Mouse (Mus musculus): Measurements from ENCODE around the gene Rab44.
"Not testable (repeated sequence)": the region's sequence is repeated elsewhere in the genome, so short reads cannot be mapped to it uniquely, and the experiment has no call there.

Rab44 gene

DNA sequence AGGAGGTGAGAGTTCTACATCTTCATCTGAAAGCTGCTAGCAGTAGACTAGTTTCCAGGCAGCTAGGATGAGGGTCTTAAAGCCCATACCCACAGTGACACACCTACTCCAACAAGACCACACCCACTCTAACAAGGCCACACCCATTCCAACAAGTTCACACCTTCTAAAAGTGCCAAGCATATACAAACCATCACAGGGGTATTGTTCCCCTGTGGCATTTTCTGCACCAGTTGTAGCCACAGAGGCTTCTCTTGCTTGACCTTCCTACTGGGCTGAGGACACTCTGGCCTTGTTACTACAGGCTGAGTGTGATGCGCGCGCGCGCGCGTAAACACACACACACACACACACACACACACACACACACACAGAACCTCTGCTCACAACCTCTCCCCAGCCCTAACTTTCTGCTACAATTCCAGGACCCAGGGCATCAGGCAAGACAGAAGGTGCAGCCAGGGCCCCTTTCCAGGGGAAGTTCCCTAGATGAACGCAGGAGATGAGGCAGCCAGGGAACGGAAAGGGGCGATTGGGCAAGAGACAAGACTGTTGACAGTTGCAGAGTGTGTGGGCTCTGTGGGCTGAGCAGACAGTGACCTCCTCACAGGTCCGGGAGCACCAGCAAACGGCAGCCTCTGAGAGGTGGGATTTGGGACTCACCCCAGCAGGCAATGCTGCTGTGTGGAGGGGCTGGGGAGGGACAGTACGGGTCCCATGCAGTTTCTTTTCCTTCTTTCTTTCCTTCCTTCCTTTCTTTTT lies at the start of gene Rab44:
Gene Rab44 (plus strand): TSS at position 555 of the 762 bp plus-strand sequence.
- no peak for DNase-seq (ENCODE audit: low read depth in 2 of 2, low spot score in 2 of 2)

DNA sequence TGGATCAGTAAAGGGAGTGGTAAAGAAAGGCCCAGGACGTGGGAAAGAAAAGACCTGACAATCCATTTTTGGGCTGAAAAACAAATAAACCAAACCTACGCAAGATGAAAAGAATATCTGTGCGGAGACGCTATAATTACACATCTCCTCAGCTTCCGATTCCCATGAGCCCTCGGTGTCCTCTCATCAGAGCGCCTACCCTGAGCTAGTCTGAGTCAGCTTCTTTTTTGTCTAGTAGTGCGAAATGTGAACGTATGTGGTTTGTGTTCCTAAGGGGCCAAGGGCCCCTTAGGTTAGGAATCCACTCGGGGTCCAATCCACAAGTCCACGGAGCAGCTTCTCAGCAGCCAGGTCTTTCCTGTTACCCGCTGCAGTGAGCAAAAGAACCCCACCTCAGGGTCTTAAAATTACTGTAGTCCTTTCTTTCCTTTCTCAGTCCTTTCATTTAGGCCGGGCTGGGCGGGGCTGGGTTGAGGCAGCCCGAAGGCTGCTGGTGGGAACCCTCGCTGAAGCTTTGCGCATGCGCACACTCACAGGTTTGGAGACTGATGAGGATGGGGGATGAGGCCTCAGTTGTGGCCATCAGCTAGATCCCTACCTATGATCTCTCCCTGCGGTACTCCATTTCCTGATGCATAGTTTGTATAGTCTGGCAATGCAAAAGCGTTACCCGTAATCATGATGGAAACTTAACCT lies 48.6 kb upstream of the Rab44 start:
- DNase-seq (ENCODE audit: low read depth in 2 of 2, low spot score in 2 of 2) = no peak

DNA sequence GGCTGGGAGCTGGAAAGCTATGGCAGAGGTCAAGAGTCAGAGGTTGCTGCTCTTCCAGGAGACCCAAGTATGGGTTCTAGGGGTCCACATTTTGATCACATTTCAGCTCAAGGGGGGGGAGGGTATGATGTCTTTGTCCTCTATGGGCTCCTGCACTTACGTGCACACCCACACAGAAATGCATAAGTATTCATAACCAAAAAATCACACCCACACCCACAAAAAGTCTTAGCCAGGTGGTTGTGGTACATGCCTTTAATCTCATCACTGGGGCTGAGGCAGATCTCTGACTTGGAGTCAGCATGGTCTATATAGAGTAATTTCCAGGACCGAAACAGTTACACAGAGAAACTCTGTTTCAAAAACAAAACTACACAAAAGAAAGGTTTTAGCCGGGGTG lies 48.0 kb upstream of the Rab44 start:
- no peak for DNase-seq (ENCODE audit: low read depth in 2 of 2, low spot score in 2 of 2)

DNA sequence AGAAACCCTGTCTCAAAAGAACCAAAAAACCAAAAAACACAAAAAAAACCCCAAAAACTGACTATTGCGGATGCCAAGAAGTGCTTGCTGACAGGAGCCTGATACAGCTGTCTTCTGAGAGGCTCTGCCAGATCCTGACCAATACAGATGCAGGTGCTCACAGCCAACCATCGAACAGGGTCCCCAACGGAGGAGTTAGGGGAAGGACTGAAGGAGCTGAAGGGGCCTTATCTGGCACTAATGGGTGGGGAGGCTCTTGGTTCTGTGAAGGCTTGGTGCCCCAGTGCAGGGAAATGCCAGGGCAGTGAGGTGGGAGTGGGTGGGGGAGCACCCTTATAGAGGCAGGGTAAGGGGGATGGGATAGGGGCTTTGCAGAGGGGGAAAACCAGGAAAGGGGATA lies 46.5 kb upstream of the Rab44 start:
- DNase-seq (ENCODE audit: low read depth in 2 of 2, low spot score in 2 of 2) = not testable (repeated sequence)

- no peak for DNase-seq (ENCODE audit: low read depth in 2 of 2, low spot score in 2 of 2)
Measured at GRCm38 (mm10) chr17:29067847-29068246, 46.1 kb upstream of the Rab44 start.

- DNase-seq (ENCODE audit: low read depth in 2 of 2, low spot score in 2 of 2) = no peak
Measured at GRCm38 (mm10) chr17:29069063-29069462, 44.9 kb upstream of the Rab44 start.

DNA sequence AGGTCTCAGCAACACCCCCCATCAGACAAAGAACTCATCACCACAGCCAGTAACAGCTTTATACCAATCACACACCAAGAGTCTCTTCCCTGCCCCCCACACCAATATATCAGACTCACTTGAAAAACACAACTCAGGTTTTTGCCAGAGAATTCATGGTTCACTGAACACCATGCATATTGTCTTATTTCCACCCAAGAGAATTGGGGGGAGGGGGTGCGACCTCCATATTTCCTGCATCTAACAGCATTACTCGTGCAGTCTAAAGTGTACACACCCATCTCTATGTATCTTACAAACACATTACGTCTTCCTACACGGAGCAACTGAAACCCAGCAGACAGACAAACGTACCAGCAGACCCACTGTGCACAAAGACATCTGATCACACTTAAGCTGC lies 42.1 kb upstream of the Rab44 start:
- no peak for DNase-seq (ENCODE audit: low read depth in 2 of 2, low spot score in 2 of 2)

- DNase-seq (ENCODE audit: low read depth in 2 of 2, low spot score in 2 of 2) = no peak
Measured at GRCm38 (mm10) chr17:29072701-29073307, 41.1 kb upstream of the Rab44 start.

DNA sequence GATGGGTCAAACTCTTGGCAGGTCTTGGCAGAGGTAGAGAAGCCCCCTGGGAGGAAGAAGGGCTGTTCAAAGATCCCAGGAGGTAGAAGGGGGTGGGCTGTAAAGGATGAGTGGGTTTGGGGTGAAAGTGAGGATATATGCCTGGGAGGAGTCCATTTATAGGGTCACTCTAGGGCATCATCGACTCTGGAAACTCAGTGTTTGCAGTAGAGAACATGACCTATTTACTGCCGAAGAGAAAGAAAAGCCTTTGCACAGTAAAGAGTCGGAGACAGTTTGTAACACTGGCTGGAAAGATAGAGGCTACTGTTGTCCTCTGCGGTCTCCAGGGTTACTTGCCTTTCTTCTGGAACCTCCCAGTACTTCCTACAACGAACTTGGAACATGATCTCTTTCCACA lies 40.6 kb upstream of the Rab44 start:
- DNase-seq (ENCODE audit: low read depth in 2 of 2, low spot score in 2 of 2) = no peak

GRCm38 (mm10) chr17:29074085-29074484 lies 39.9 kb upstream of the Rab44 start:
- no peak for DNase-seq (ENCODE audit: low read depth in 2 of 2, low spot score in 2 of 2)

GRCm38 (mm10) chr17:29076235-29076634 lies 37.7 kb upstream of the Rab44 start:
- DNase-seq (ENCODE audit: low read depth in 2 of 2, low spot score in 2 of 2) = no peak

DNA sequence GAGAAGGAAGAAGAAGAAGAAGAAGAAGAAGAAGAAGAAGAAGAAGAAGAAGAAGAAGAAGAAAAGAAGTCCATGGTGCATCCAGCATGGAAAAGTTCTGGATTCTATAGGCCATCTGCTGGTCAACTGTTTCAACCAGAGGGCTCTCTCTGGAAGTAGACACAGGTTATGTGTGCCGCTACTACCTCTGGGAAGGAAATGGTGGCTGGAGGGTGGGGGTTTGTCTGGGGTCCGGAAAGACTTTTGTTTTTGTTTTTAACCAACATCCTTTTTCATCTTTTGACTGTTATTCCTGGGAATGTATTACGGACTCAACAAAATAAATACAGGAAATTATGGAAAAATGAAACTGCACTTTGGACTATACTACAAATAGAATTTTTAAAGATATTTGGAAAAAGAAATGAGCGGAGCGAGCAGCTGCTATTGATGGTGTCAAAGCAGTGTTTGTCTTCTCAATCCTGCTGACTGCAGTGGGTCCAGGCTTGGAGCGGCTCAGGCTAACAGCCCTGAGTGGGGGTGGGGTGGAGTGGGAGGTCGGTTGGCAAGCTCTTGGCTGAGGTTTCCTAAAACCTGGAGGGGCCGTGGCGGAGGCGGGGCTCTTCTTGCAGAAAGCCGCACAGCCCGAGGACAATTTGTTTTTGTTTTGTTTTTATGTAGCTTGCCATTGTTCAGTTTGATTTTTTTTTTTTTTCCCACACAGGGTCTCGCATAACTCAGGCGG lies 36.0 kb upstream of the Rab44 start:
- no peak for DNase-seq (ENCODE audit: low read depth in 2 of 2, low spot score in 2 of 2)

- DNase-seq (ENCODE audit: low read depth in 2 of 2, low spot score in 2 of 2) = no peak
Measured at GRCm38 (mm10) chr17:29078519-29079383, 35.2 kb upstream of the Rab44 start.

- no peak for DNase-seq (ENCODE audit: low read depth in 2 of 2, low spot score in 2 of 2)
Measured at GRCm38 (mm10) chr17:29080758-29081617, 33.0 kb upstream of the Rab44 start.

- peak; percentile 44 to 61 for DNase-seq (ENCODE audit: low read depth in 2 of 2, low spot score in 2 of 2)
Measured at GRCm38 (mm10) chr17:29081618-29082381, 32.1 kb upstream of the Rab44 start.

DNA sequence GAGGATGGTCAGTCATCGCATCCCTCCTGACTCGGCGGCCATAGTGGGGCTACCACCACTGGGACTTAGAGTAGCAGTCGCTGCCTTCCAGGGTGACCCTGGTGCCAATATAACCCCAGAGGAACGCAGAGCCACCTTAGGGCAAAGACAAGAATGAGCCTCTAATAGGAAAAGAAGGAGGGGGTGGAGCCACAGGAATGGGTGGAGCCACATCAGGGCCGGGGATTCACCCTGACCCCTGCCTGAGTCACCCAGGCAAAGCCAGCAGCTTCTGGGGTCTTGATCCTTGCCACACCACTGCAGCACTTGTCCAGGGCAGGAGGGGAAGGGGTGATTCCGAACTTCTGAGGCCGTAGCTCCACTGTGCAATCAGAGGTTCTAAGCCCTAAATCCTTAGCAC lies 30.4 kb upstream of the Rab44 start:
- DNase-seq (ENCODE audit: low read depth in 2 of 2, low spot score in 2 of 2) = no peak

GRCm38 (mm10) chr17:29084656-29085055 lies 29.3 kb upstream of the Rab44 start:
- DNase-seq (ENCODE audit: low read depth in 2 of 2, low spot score in 2 of 2) = no peak

GRCm38 (mm10) chr17:29085266-29085665 lies 28.7 kb upstream of the Rab44 start:
- no peak for DNase-seq (ENCODE audit: low read depth in 2 of 2, low spot score in 2 of 2)

- DNase-seq (ENCODE audit: low read depth in 2 of 2, low spot score in 2 of 2) = no peak
Measured at GRCm38 (mm10) chr17:29086916-29087315, 27.0 kb upstream of the Rab44 start.
